Mouse (Mus musculus) layer of hippocampus, adult 8-10 months (tissue): ENCODE data around the gene Wipi2. TPM values are rescaled to one million over a fixed set of nuclear protein-coding genes. Genes with fewer than 3 reads are reported as not detected.

Experiments used
- DNase-seq, 2 experiments: peaks; one replicate each; pipeline ENCODE4 v3.0.0; 2022; ENCODE audit warnings: low spot score in 2 of 2
- total RNA-seq, 4 experiments: library from RNA; stranded (reverse); gene quantifications; 2 replicates each; pipeline ENCODE4 v1.2.4; 2022

Gene Wipi2
- total RNA-seq, 4 experiments from 2014 or later = 87.7 to 101 (median 92.7) TPM

GRCm38 (mm10) chr5:142629663-142630025 is 2.1 kb downstream of the Wipi2 start:
- no peak for DNase-seq

GRCm38 (mm10) chr5:142630224-142630623 is 2.7 kb downstream of the Wipi2 start:
- no peak for DNase-seq

- DNase-seq = no peak
Measured at GRCm38 (mm10) chr5:142637823-142638222, 10.3 kb downstream of the Wipi2 start.

GRCm38 (mm10) chr5:142640088-142640487 is 12.6 kb downstream of the Wipi2 start:
- no peak for DNase-seq

GRCm38 (mm10) chr5:142641331-142642051 is 14.0 kb downstream of the Wipi2 start:
- no peak for DNase-seq

GRCm38 (mm10) chr5:142648162-142648561 is 20.7 kb downstream of the Wipi2 start:
- DNase-seq = no peak

GRCm38 (mm10) chr5:142649460-142650050 is 22.1 kb downstream of the Wipi2 start:
- no peak for DNase-seq

GRCm38 (mm10) chr5:142650390-142650789 is 22.9 kb downstream of the Wipi2 start:
- no peak for DNase-seq

GRCm38 (mm10) chr5:142650794-142651497 is 23.4 kb downstream of the Wipi2 start:
- no peak for DNase-seq

- no peak for DNase-seq
Measured at GRCm38 (mm10) chr5:142652266-142652665, 24.8 kb downstream of the Wipi2 start.

- peak in 1 of 2 experiments; percentile 39 for DNase-seq
Measured at GRCm38 (mm10) chr5:142660656-142661434, 33.3 kb downstream of the Wipi2 start.

GRCm38 (mm10) chr5:142667921-142668320 is 40.4 kb downstream of the Wipi2 start:
- DNase-seq = no peak

- DNase-seq = no peak
Measured at GRCm38 (mm10) chr5:142668556-142669263, 41.2 kb downstream of the Wipi2 start.

GRCm38 (mm10) chr5:142669726-142670125 is 42.2 kb downstream of the Wipi2 start:
- DNase-seq = no peak

- no peak for DNase-seq
Measured at GRCm38 (mm10) chr5:142673082-142673481, 45.6 kb downstream of the Wipi2 start.

GRCm38 (mm10) chr5:142678141-142678571 is 50.7 kb downstream of the Wipi2 start:
- no peak for DNase-seq

GRCm38 (mm10) chr5:142679065-142679464 is 51.6 kb downstream of the Wipi2 start:
- DNase-seq = no peak

- DNase-seq = no peak
Measured at GRCm38 (mm10) chr5:142681911-142682310, 54.4 kb downstream of the Wipi2 start.

GRCm38 (mm10) chr5:142682529-142682928 is 55.0 kb downstream of the Wipi2 start:
- DNase-seq = no peak

- no peak for DNase-seq
Measured at GRCm38 (mm10) chr5:142688866-142689265, 61.4 kb downstream of the Wipi2 start.

- no peak for DNase-seq
Measured at GRCm38 (mm10) chr5:142690343-142690742, 62.8 kb downstream of the Wipi2 start.
